Mouse (Mus musculus): ENCODE results near the gene Jazf1.

Jazf1 gene

GRCm38 (mm10) chr6:53017357-53018205 is 50.9 kb downstream of the Jazf1 start:
- POLR2A ChIA-PET: no interaction called here
- CTCF ChIA-PET: no interaction called here

GRCm38 (mm10) chr6:53014460-53015455 is 53.7 kb downstream of the Jazf1 start:
- ChIA-PET CTCF (no interaction called here), POLR2A (no interaction called here)

GRCm38 (mm10) chr6:53010286-53010685 is 58.1 kb downstream of the Jazf1 start:
- ChIA-PET POLR2A (interaction anchor here in 1 of 4 experiments (1.5 kb wide), 1 partner anchor 9 kb away, joined by 3 read pairs; no protein-coding TSS in a partner anchor), CTCF (no interaction called here)

- CTCF ChIA-PET: no interaction called here
- POLR2A ChIA-PET: no interaction called here
Measured at GRCm38 (mm10) chr6:53006032-53006431, 62.4 kb downstream of the Jazf1 start.

GRCm38 (mm10) chr6:53005544-53005943 is 62.9 kb downstream of the Jazf1 start:
- POLR2A ChIA-PET: interaction anchor here in 1 of 4 experiments (0.8 kb wide), 1 partner anchor 10 kb away, joined by 3 read pairs; no protein-coding TSS in a partner anchor
- CTCF ChIA-PET: interaction anchor here in 2 of 4 experiments (1.2 to 2.3 kb wide), 2 partner anchors 18 kb away, joined by 3 to 10 read pairs; no protein-coding TSS in a partner anchor

- POLR2A ChIA-PET: no interaction called here
- CTCF ChIA-PET: interaction anchor here in 1 of 4 experiments (0.5 kb wide), 1 partner anchor 730 kb away, joined by 3 read pairs; the partner anchor contains the start of gene Hoxa13
Measured at GRCm38 (mm10) chr6:52990816-52991215, 77.6 kb downstream of the Jazf1 start.

GRCm38 (mm10) chr6:52987905-52988640 is 80.4 kb downstream of the Jazf1 start:
- POLR2A ChIA-PET: interaction anchor here in 2 of 4 experiments (0.6 to 1.0 kb wide), 2 partner anchors 26 to 971 kb away, joined by 3 read pairs; no protein-coding TSS in a partner anchor
- CTCF ChIA-PET: interaction anchor here (0.5 to 2.5 kb wide), 52 partner anchors 8 to 1604 kb away, joined by 3 to 45 read pairs (median 4); partner anchors contain the start of gene Hoxa13 (in 1 of the 4)

- ChIA-PET POLR2A (interaction anchor here in 1 of 4 experiments (0.6 kb wide), 1 partner anchor 230 kb away, joined by 4 read pairs; no protein-coding TSS in a partner anchor), CTCF (interaction anchor here (0.5 to 2.5 kb wide), 56 partner anchors 9 to 1603 kb away, joined by 3 to 45 read pairs (median 4); partner anchors contain the start of gene Hoxa13 (in 1 of the 4))
Measured at GRCm38 (mm10) chr6:52987391-52987790, 81.0 kb downstream of the Jazf1 start.

- CTCF ChIA-PET: interaction anchor here (0.6 to 2.1 kb wide), 18 partner anchors 10 to 725 kb away, joined by 3 to 13 read pairs (median 4); no protein-coding TSS in a partner anchor
- POLR2A ChIA-PET: interaction anchor here in 1 of 4 experiments (0.6 kb wide), 1 partner anchor 307 kb away, joined by 4 read pairs; no protein-coding TSS in a partner anchor
Measured at GRCm38 (mm10) chr6:52982175-52982574, 86.3 kb downstream of the Jazf1 start.

- ChIA-PET CTCF (interaction anchor here in 3 of 4 experiments (0.7 to 1.9 kb wide), 5 partner anchors 7 to 21 kb away, joined by 3 to 6 read pairs (median 3); no protein-coding TSS in a partner anchor), POLR2A (no interaction called here)
Measured at GRCm38 (mm10) chr6:52979503-52979902, 88.9 kb downstream of the Jazf1 start.

- CTCF ChIA-PET: interaction anchor here in 2 of 4 experiments (2.2 to 5.7 kb wide), 3 partner anchors 10 to 14 kb away, joined by 9 to 45 read pairs (median 40); no protein-coding TSS in a partner anchor
- POLR2A ChIA-PET: no interaction called here
Measured at GRCm38 (mm10) chr6:52973351-52973750, 95.1 kb downstream of the Jazf1 start.

- CTCF ChIA-PET: interaction anchor here (0.6 to 5.7 kb wide), 25 partner anchors 8 to 719 kb away, joined by 3 to 45 read pairs (median 3); partner anchors contain the start of gene Jazf1 (in 1 of the 4)
- POLR2A ChIA-PET: interaction anchor here in 2 of 4 experiments (1.2 to 1.6 kb wide), 2 partner anchors 10 kb away, joined by 4 to 5 read pairs; no protein-coding TSS in a partner anchor
Measured at GRCm38 (mm10) chr6:52972138-52972537, 96.3 kb downstream of the Jazf1 start.

GRCm38 (mm10) chr6:52969717-52970261 is 98.6 kb downstream of the Jazf1 start:
- CTCF ChIA-PET: interaction anchor here (0.6 to 5.7 kb wide), 32 partner anchors 8 to 1767 kb away, joined by 3 to 45 read pairs (median 4); partner anchors contain the start of gene Hoxa10 (in 1 of the 4)
- POLR2A ChIA-PET: no interaction called here

- ChIA-PET POLR2A (no interaction called here), CTCF (interaction anchor here in 2 of 4 experiments (0.6 to 1.0 kb wide), 3 partner anchors 25 to 712 kb away, joined by 3 read pairs; no protein-coding TSS in a partner anchor)
Measured at GRCm38 (mm10) chr6:52968346-52968891, 100.0 kb downstream of the Jazf1 start.

- ChIA-PET POLR2A (no interaction called here), CTCF (interaction anchor here in 1 of 4 experiments (0.6 kb wide), 1 partner anchor 281 kb away, joined by 3 read pairs; no protein-coding TSS in a partner anchor)
Measured at GRCm38 (mm10) chr6:52967557-52968270, 100.7 kb downstream of the Jazf1 start.

GRCm38 (mm10) chr6:52966001-52966400 is 102.4 kb downstream of the Jazf1 start:
- ChIA-PET POLR2A (interaction anchor here in 2 of 4 experiments (0.5 to 0.7 kb wide), 2 partner anchors 172 to 270 kb away, joined by 3 read pairs; no protein-coding TSS in a partner anchor), CTCF (interaction anchor here in 3 of 4 experiments (0.6 to 1.4 kb wide), 5 partner anchors 16 to 709 kb away, joined by 3 to 5 read pairs (median 3); no protein-coding TSS in a partner anchor)
